Mouse (Mus musculus) hindbrain, embryonic 11.5 days (tissue): ENCODE measurements around the gene Ndufa7. TPM values are rescaled to one million over a fixed set of nuclear protein-coding genes. Genes with fewer than 3 reads are reported as not detected.
"Not testable (repeated sequence)": the region's sequence is repeated elsewhere in the genome, so short reads cannot be mapped to it uniquely, and the experiment has no call there.

Experiments used
- ATAC-seq: fragments of 200-750 bp; cut with Nextera tagmentation; 2 replicates; pipeline ENCODE4 v1.8.0; 2017; ENCODE audit warnings: mild to moderate bottlenecking, moderate TSS enrichment, moderate library complexity; ENCODE audit not compliant: low FRiP score
- DNase-seq: peaks from one replicate; pipeline ENCODE4 v3.0.0-alpha.2; 2015; ENCODE audit warnings: low spot score
- H3K27ac ChIP-seq: fragments of 300-500 bp; sonication (generic); 2 replicates; pipeline ENCODE4 v1.5.1; 2014; ENCODE audit warnings: mild to moderate bottlenecking, low read depth, low read length
- H3K27me3 ChIP-seq: fragments of 300-500 bp; sonication (generic); 2 replicates; pipeline ENCODE4 v1.6.1; 2014; ENCODE audit warnings: mild to moderate bottlenecking, low read length, moderate library complexity, mixed read lengths; ENCODE audit not compliant: control insufficient read depth, insufficient read depth
- H3K36me3 ChIP-seq: fragments of 300-500 bp; sonication (generic); 2 replicates; pipeline ENCODE4 v1.6.1; 2014; ENCODE audit warnings: mild to moderate bottlenecking, low read length, moderate library complexity, mixed read lengths; ENCODE audit not compliant: control insufficient read depth, insufficient read depth
- H3K4me1 ChIP-seq: fragments of 300-500 bp; sonication (generic); replicated peaks from 2 replicates; pipeline ENCODE4 v1.6.1; 2014; ENCODE audit warnings: low read length, mixed read lengths; ENCODE audit not compliant: control insufficient read depth, insufficient read depth
- H3K4me2 ChIP-seq: fragments of 300-500 bp; sonication (generic); replicated peaks from 2 replicates; pipeline ENCODE4 v1.6.1; 2014; ENCODE audit warnings: mild to moderate bottlenecking, low read depth, low read length
- H3K4me3 ChIP-seq: fragments of 300-500 bp; sonication (generic); 2 replicates; pipeline ENCODE4 v1.5.1; 2014; ENCODE audit warnings: low read depth, low read length
- H3K9ac ChIP-seq: fragments of 300-500 bp; sonication (generic); 2 replicates; pipeline ENCODE4 v1.6.1; 2014; ENCODE audit warnings: low read depth, low read length
- H3K9me3 ChIP-seq: fragments of 300-500 bp; sonication (generic); 2 replicates; pipeline ENCODE4 v1.6.1; 2016; ENCODE audit warnings: low read length; ENCODE audit not compliant: control insufficient read depth
- WGBS: fragments of 180-500 bp; shearing (Covaris S2); extraction: QIAGEN DNeasy Blood & Tissue Kit; methylation state at CpG from one replicate; pipeline ENCODE4 v1.1.7; 2014; 5-methylcytosine and 5-hydroxymethylcytosine counted together
- polyA plus RNA-seq: library from polyadenylated mRNA; unstranded; fragments of >200 nt; fragmentation: Nextera tagmentation; extraction: Ambion mirVana; gene quantifications from 2 replicates; pipeline ENCODE4 v1.2.1, GENCODE M21; 2014

Ndufa7 gene
- polyA plus RNA-seq, 1 experiment from 2014 or later: 445 TPM

- H3K36me3 ChIP-seq: peaks cover 9% of the 10 kb centered on the region; the same call in 1 of the 2 replicates
- H3K27ac ChIP-seq: no peak overlapping the region
- no peak overlapping the region for H3K4me2 ChIP-seq
- no peaks in the 10 kb centered on the region for H3K4me1 ChIP-seq
- H3K27me3 ChIP-seq: no peaks in the 10 kb centered on the region
- ATAC-seq (no peak), DNase-seq (no peak)
- 91% methylated on average over 10 of the region's 10 CpGs for WGBS
- H3K9ac ChIP-seq: no peak overlapping the region
- H3K9me3 ChIP-seq: no peaks in the 10 kb centered on the region
- no peak overlapping the region for H3K4me3 ChIP-seq
These were observed 5.2 kb downstream of the Ndufa7 start for GRCm38 (mm10) chr17:33829561-33829960.

DNA sequence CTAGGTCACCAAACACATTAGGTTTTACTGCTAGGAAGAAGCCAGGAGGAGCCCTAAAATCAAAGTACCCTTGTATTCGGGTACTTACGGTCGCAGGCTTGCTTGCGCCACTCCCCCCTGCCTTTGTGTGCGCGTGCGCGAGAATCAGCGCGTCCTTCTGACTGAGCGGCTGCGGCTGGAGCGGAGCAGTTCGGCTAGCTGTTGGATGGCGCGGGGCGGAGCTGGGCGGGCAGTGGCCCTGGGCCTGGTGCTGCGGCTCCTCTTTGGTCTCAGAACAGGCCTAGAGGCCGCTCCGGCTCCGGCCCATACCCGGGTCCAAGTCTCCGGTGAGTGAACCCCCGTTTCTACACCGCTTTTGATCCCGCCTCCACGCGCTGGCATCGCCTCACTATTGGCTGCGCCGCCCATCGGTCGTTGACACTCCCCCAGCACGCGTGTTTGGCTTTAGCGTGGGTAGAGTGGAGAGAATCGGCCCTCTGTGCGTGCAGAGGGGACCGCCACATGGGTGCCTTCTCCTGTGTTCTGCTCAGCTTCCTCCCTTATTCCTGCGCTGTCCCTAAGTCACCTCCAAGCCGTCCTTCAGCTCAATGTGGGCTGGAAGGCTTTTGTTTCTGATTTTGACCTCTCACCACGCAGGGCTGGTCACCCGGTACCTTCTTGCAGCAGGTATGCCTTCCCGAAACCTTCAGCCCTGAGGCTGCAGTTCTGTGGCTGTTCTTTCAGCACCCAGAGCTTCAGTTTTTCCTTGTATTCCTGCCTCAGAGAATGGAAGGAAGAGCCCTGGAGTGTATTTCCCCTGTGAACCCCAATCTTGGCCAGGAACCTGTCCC is 18.8 kb downstream of the Ndufa7 start, which contains the start of gene Cd320:
Cd320 (plus strand) TSS at position 126 of the 830 bp plus-strand sequence.
- Histone ChIP-seq H3K4me2 (peak within 1 kb of the TSS; percentile 88), H3K9ac (peak within 1 kb of the TSS; percentile 76), H3K9me3 (no peaks in the 10 kb centered on the region), H3K36me3 (0 out of 2 replicates have a peak, but pooled peaks cover 2% of the 10 kb centered on the region), H3K4me3 (peak within 1 kb of the TSS; percentile 80), H3K4me1 (peaks cover 8% of the 10 kb centered on the region), H3K27me3 (no peaks in the 10 kb centered on the region), H3K27ac (peak within 1 kb of the TSS; percentile 70)
- ATAC-seq (peak; percentile 93), DNase-seq (peak; percentile 95)
- 0% methylated on average over 45 of the region's 45 CpGs for WGBS

DNA sequence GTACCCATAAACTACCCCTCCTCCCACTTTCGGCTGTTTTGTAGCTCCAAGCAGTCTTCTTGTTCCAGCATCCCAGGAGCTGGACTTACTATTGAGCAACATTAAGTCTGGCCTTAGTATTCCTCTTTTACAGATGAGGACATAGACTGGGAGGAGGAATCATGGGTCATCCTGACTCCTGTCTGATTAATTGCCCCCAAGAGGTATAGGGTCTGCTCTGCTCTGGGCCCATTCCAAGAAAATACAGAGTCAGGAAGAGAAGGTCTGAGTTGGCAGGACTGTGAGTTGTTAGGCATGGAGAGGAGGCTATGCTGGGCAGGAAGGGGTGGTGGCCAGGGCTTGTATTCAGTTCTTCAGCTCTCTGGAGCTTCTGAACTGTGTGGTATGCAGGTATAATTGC is 19.8 kb downstream of the Ndufa7 start:
- no peak overlapping the region for H3K27ac ChIP-seq
- 0 out of 2 replicates have a peak, but pooled peaks cover 2% of the 10 kb centered on the region for H3K36me3 ChIP-seq
- ATAC-seq (no peak), DNase-seq (no peak)
- H3K4me2 ChIP-seq: peak overlapping the region; percentile 88
- H3K27me3 ChIP-seq: no peaks in the 10 kb centered on the region
- H3K4me3 ChIP-seq: no peak overlapping the region
- peaks cover 8% of the 10 kb centered on the region for H3K4me1 ChIP-seq
- H3K9ac ChIP-seq: no peak overlapping the region
- no peaks in the 10 kb centered on the region for H3K9me3 ChIP-seq
- WGBS: 87% methylated on average over 1 of the region's 1 CpGs

DNA sequence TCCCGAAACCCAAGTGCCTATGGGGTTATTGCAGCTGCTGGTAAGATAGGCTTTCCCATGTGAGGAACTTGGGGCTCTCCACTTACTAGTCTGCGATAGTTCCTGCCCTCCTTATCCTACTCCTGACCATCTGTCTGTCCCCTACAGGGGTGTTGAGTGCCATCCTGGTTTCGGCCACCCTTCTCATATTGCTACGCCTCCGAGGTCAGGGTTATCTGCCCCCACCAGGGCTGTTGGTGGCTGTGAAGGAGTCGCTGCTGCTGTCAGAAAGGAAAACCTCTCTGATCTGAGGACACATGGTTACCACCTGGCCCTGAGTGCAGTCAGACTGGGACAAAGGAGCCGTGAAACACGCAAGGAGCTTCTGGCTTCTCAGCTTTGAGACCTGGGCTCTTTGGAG is 23.8 kb downstream of the Ndufa7 start:
- H3K4me3 ChIP-seq: no peak overlapping the region

GRCm38 (mm10) chr17:33851331-33851730 is 27.0 kb downstream of the Ndufa7 start:
- DNase-seq: no peak
- no peak overlapping the region for H3K4me2 ChIP-seq
- no peaks in the 10 kb centered on the region for H3K27me3 ChIP-seq
- no peak for ATAC-seq
- no peaks in the 10 kb centered on the region for H3K9me3 ChIP-seq
- no peak overlapping the region for H3K27ac ChIP-seq
- H3K4me3 ChIP-seq: no peak overlapping the region
- 73% methylated on average over 1 of the region's 1 CpGs for WGBS
- 0 out of 2 replicates have a peak, but pooled peaks cover 2% of the 10 kb centered on the region for H3K36me3 ChIP-seq
- no peaks in the 10 kb centered on the region for H3K4me1 ChIP-seq
- H3K9ac ChIP-seq: no peak overlapping the region

More for the DNA sequence above, 23.8 kb downstream of the Ndufa7 start:
- Histone ChIP-seq H3K9ac (no peak overlapping the region), H3K27ac (no peak overlapping the region), H3K4me1 (peaks cover 8% of the 10 kb centered on the region), H3K27me3 (no peaks in the 10 kb centered on the region), H3K9me3 (no peaks in the 10 kb centered on the region), H3K4me2 (no peak overlapping the region), H3K36me3 (0 out of 2 replicates have a peak, but pooled peaks cover 2% of the 10 kb centered on the region)
- ATAC-seq (no peak), DNase-seq (no peak)
- WGBS: 78% methylated on average over 8 of the region's 8 CpGs

- Histone ChIP-seq H3K27me3 (no peaks in the 10 kb centered on the region), H3K4me1 (no peaks in the 10 kb centered on the region), H3K4me2 (no peak overlapping the region), H3K4me3 (no peak overlapping the region), H3K9me3 (no peaks in the 10 kb centered on the region), H3K27ac (no peak overlapping the region), H3K36me3 (no peaks in the 10 kb centered on the region), H3K9ac (no peak overlapping the region)
- no peak for DNase-seq
- WGBS: 58% methylated on average over 4 of the region's 4 CpGs
- no peak for ATAC-seq
These were observed 33.4 kb downstream of the Ndufa7 start for GRCm38 (mm10) chr17:33857816-33858215.

DNA sequence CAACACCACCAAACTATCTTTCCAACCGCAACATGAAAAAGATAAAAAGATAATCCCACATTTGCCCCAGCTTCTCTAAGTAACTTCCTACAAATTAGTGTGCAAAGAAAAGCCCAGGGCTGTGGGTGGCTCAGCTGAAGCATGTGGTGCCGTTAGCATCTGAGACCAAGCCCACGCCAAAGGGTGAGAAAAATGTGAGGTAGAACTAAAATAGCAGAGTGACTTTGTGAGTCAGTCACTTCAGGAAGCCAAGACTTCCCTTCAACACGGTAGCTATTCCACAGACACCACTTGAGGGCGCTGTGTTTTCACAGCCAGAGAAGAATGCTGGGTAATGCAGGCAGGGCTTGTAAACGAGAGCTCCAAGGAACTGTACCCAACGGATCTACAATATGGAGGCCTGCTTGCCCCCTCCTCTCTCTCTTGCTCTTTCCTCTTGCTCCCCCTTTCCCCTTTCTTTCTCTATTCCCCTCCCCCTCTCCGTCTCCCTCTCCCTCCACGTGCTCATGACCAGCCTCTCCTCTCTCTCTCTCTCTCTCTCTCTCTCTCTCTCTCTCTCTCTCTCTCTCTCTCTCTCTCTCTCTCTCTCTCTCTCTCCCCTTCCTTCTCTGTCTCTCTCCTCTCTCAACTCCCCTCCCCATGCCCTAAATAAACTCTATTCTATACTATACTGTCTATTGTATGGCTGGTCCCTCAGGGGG is 41.1 kb downstream of the Ndufa7 start:
- Histone ChIP-seq H3K27ac (no peak overlapping the region), H3K36me3 (no peaks in the 10 kb centered on the region), H3K4me2 (no peak overlapping the region), H3K9ac (no peak overlapping the region), H3K4me3 (no peak overlapping the region), H3K9me3 (no peaks in the 10 kb centered on the region), H3K27me3 (no peaks in the 10 kb centered on the region), H3K4me1 (no peaks in the 10 kb centered on the region)
- no peak for ATAC-seq
- DNase-seq: peak; percentile 53
- WGBS: 49% methylated on average over 9 of the region's 9 CpGs

DNA sequence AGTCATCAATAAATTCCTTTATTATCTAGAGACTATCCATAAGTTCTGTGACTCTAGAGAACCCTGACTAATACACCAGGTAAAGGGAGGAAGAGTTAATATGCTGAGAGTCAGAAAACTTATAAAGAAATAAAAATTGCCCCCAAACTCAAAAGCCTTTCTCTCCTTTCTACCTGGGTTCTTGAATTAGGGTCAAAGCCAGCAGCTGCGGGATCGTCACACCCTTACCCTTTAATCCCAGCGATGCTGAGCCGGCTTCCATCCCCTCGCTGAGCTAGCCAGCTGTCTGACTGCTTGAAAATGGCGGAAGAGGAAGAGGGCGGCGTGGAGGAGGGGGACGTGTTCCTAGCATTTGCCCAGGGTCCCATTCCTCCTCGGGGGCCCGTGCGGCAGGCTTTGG is 49.2 kb downstream of the Ndufa7 start, which contains the start of gene Gm7029:
Gm7029 (plus strand) TSS at position 301 of the 400 bp plus-strand sequence.
- no CpG with 5 or more reads among the region's 12 CpGs for WGBS
- not testable (repeated sequence) for H3K27me3 ChIP-seq, H3K4me2 ChIP-seq, ATAC-seq, H3K36me3 ChIP-seq, H3K27ac ChIP-seq, H3K4me1 ChIP-seq, DNase-seq, H3K9me3 ChIP-seq, H3K4me3 ChIP-seq, H3K9ac ChIP-seq
